Mouse (Mus musculus) heart, embryonic 15.5 days (tissue): Measurements from ENCODE around the gene Srrm2. TPM values are rescaled to one million over a fixed set of nuclear protein-coding genes. Genes with fewer than 3 reads are reported as not detected.
A peak's percentile ranks its signal among the peaks of the same experiment; 100 is the strongest.

Experiments used
- ATAC-seq: fragments of 200-750 bp; cut with Nextera tagmentation; replicated peaks from 2 replicates; pipeline ENCODE4 v1.8.0; 2017; ENCODE audit warnings: low read depth, moderate TSS enrichment; ENCODE audit not compliant: insufficient number of reproducible peaks, insufficient read depth, low FRiP score
- H3K27ac ChIP-seq: fragments of 300-500 bp; sonication (generic); 2 replicates; pipeline ENCODE4 v1.5.1; 2015; ENCODE audit warnings: mild to moderate bottlenecking, inconsistent platforms
- H3K27me3 ChIP-seq: fragments of 300-500 bp; sonication (generic); 2 replicates; pipeline ENCODE4 v1.6.1; 2015; ENCODE audit warnings: inconsistent platforms
- H3K36me3 ChIP-seq: fragments of 300-500 bp; sonication (generic); 2 replicates; pipeline ENCODE4 v1.6.1; 2015; ENCODE audit warnings: mild to moderate bottlenecking, inconsistent platforms
- H3K4me1 ChIP-seq: fragments of 300-500 bp; sonication (generic); replicated peaks from 2 replicates; pipeline ENCODE4 v1.6.1; 2015; ENCODE audit warnings: inconsistent platforms
- H3K4me2 ChIP-seq: fragments of 300-500 bp; sonication (generic); 2 replicates; pipeline ENCODE4 v1.6.1; 2015; ENCODE audit warnings: inconsistent platforms, mild to moderate bottlenecking, moderate library complexity
- H3K4me3 ChIP-seq: fragments of 300-500 bp; sonication (generic); 2 replicates; pipeline ENCODE4 v1.5.1; 2015; ENCODE audit warnings: mild to moderate bottlenecking, inconsistent platforms
- H3K9ac ChIP-seq: fragments of 300-500 bp; sonication (generic); 2 replicates; pipeline ENCODE4 v1.6.1; 2015; ENCODE audit warnings: mild to moderate bottlenecking, inconsistent platforms
- H3K9me3 ChIP-seq: fragments of 300-500 bp; sonication (generic); replicated peaks from 2 replicates; pipeline ENCODE4 v1.6.1; 2016; ENCODE audit warnings: inconsistent platforms
- WGBS: fragments of 180-500 bp; shearing (Covaris S2); methylation state at CpG from one replicate; pipeline ENCODE4 v1.1.7; 2015; ENCODE audit warnings: mixed read lengths; 5-methylcytosine and 5-hydroxymethylcytosine counted together
- polyA plus RNA-seq: library from polyadenylated mRNA; unstranded; fragments of >200 nt; fragmentation: Nextera tagmentation; extraction: Ambion mirVana; gene quantifications from 2 replicates; pipeline ENCODE4 v1.2.1, GENCODE M21; 2015

The Srrm2 gene
- polyA plus RNA-seq, 1 experiment from 2014 or later: 315 TPM

DNA sequence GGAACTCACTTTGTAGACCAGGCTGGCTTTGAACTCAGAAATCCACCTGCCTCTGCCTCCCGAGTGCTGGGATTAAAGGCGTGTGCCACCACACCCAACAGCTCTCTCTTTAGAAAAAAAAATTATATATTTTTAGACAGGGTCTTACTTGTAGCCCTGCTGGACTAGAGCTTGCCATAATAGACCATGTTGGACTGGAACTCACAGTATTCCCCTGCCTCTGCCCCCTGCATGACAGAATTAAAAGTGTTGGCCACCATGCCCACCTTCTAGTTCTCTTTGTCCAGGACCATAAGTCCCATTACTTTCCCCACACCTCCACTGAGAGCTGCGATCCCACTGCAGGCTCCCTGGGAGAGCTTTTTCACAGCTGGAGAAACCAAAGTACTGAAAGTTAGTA, 42.9 kb upstream of the Srrm2 start:
- Histone ChIP-seq H3K36me3 (peaks cover 14% of the 10 kb centered on the region; the same call in 1 of the 2 replicates), H3K9me3 (no peaks in the 10 kb centered on the region), H3K4me1 (peaks cover 27% of the 10 kb centered on the region), H3K9ac (no peak overlapping the region), H3K27me3 (peaks cover 58% of the 10 kb centered on the region), H3K27ac (no peak overlapping the region), H3K4me3 (no peak overlapping the region), H3K4me2 (no peak overlapping the region)
- WGBS: 75% methylated on average over 3 of the region's 3 CpGs
- no peak for ATAC-seq

DNA sequence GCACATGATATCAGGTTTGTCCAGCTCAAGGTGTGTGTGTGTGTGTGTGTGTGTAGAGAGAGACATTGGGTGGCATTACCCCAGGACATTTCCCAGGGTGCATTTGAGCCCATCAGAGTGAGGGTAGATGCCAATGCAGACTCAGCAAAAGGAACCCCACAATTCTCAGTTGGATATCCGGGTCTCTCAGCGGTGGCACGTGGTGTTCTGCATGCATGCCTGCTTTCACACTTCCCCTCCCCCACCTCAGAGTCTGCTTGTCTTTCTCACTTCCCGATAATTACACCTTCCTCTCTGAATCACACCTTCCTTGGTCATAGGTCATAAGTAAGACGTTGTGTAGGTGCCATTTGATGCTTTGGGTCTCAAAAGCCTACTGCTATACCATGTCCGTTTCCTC, 42.3 kb upstream of the Srrm2 start:
- H3K9ac ChIP-seq: no peak overlapping the region
- no peak overlapping the region for H3K4me2 ChIP-seq
- no peak overlapping the region for H3K4me3 ChIP-seq
- peaks cover 20% of the 10 kb centered on the region; the same call in 1 of the 2 replicates for H3K36me3 ChIP-seq
- ATAC-seq: no peak
- peaks cover 52% of the 10 kb centered on the region for H3K27me3 ChIP-seq
- H3K9me3 ChIP-seq: no peaks in the 10 kb centered on the region
- 18% methylated on average over 6 of the region's 6 CpGs for WGBS
- peaks cover 23% of the 10 kb centered on the region for H3K4me1 ChIP-seq
- H3K27ac ChIP-seq: no peak overlapping the region

DNA sequence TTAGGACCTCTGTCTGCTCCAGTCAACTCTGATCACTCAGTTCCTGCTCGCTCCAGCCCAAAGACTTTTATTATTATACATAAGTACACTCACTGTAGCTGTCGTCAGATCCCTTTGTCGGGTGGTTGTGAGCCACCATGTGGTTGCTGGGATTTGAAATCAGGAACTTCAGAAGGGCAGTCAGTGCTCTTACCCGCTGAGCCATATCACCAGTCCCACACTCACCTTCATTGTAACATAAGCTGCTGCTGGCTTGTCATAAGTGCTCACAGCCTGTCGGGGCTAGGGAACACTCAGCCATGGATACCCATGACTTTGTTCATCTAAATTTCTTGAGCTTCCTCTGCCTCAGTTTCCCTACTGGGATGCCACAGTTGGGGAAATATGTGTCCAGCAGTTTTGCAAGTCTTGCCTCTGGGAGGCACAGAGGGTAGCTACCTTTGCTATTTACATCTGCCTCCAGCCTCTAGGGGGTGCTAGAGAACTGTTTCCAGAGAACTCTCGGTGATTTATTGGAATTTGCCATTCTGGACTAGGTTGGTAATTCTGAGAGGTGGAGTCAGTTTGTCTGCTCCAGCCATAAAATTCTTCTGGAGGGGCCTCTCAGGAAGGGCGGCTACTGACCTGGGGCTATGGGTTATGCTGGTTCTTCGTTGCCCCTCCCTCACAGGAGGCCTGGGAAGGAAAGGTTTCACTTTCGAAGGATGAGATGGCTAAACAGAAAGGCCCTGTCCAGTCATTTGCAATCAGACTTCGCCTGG, 41.5 kb upstream of the Srrm2 start:
- H3K4me3 ChIP-seq: peak overlapping the region; percentile 31
- peaks cover 27% of the 10 kb centered on the region for H3K36me3 ChIP-seq
- H3K27ac ChIP-seq: no peak overlapping the region
- H3K9ac ChIP-seq: no peak overlapping the region
- WGBS: 27% methylated on average over 10 of the region's 10 CpGs
- peaks cover 23% of the 10 kb centered on the region for H3K4me1 ChIP-seq
- H3K27me3 ChIP-seq: peaks cover 45% of the 10 kb centered on the region
- no peak for ATAC-seq
- H3K4me2 ChIP-seq: peak overlapping the region; percentile 48
- H3K9me3 ChIP-seq: no peaks in the 10 kb centered on the region

DNA sequence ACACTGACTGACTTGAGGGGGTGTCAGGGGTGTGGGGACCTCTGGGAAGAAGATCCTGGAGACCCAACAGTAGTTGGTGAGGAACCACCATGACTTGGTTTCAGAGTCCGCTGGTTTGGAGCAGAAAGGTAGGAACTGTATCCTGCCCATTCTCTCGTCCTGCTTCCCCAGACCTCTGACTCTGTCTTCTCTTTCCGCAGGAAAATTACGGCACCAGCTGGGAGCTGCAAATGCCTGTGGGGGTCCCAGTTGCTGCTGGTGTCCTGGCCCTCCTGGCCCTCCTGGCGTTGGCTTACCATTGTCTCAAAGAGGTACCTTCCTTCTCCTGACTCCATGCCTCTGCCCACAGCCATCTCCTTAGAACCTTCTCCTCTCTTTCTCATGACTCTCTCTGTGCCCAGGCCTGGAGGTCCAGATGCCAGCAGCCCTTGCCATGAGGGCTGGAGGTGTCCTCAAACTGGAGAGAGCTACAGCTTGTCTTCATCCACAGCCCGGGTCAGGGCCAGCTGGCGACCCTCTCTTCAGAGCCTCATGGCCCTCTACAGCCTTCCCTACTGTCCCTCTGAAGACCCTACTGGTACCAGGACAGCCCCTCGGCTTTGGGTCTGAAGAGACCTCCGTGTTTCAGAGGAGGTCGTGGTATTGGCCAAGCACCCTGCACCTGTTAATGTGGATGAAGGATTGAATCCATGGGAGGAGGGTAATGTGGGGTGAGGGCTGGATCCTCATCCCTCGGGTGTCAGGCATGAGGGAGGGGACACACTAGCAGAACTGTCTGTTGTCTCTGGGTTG, 40.7 kb upstream of the Srrm2 start:
- peaks cover 37% of the 10 kb centered on the region for H3K27me3 ChIP-seq
- 77% methylated on average over 11 of the region's 11 CpGs for WGBS
- peaks cover 33% of the 10 kb centered on the region for H3K36me3 ChIP-seq
- H3K4me3 ChIP-seq: peak overlapping the region; percentile 31
- no peak for ATAC-seq
- peak overlapping the region; percentile 48 for H3K4me2 ChIP-seq
- no peak overlapping the region for H3K27ac ChIP-seq
- H3K9ac ChIP-seq: no peak overlapping the region
- H3K4me1 ChIP-seq: peaks cover 21% of the 10 kb centered on the region
- H3K9me3 ChIP-seq: no peaks in the 10 kb centered on the region

DNA sequence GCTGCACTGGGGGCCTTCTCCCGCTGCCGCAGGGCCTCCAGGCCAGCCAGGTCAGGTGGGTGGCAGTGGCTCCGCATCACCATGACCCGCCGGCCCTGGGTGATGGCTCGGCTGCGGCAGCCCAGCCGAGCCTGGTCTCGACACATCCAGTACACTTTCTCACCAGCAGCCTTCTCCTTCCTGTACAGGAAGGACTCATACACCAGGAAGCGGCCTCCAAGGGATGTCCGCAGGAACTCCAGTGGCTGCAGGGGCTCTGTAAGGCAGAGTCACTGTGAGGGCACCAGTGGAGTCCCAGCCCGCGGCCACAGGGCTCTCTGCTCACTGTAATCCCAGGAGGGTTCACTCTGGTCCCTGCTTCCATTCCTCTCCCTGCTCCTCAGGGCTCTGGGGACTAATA, 34.6 kb upstream of the Srrm2 start:
- H3K4me2 ChIP-seq: no peak overlapping the region; the same call in 1 of the 2 replicates
- no peak for ATAC-seq
- WGBS: 80% methylated on average over 13 of the region's 13 CpGs
- H3K9ac ChIP-seq: no peak overlapping the region
- no peaks in the 10 kb centered on the region for H3K27me3 ChIP-seq
- no peak overlapping the region for H3K4me3 ChIP-seq
- no peaks in the 10 kb centered on the region for H3K9me3 ChIP-seq
- no peak overlapping the region; the same call in 1 of the 2 replicates for H3K27ac ChIP-seq
- peaks cover 88% of the 10 kb centered on the region for H3K36me3 ChIP-seq
- no peaks in the 10 kb centered on the region for H3K4me1 ChIP-seq

DNA sequence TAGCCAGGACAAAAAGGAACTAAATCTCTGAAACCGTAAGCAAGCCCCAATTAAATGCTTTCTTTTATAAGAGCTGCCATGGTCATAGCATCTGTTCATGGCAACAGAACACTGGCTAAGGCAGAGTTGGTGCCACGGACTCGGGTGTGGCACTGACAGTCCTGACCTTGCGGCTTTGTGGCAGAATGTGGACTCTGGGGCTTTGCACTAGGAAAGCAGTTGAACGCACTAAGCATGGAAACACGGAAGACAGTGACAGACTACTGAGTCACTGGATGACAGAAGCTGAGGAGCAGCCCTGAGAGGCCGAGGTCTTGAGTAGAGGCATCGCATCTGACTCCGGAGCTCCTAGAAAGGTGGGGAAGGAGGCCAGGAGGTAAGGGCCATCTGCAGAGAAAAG, 32.8 kb upstream of the Srrm2 start:
- no peaks in the 10 kb centered on the region for H3K9me3 ChIP-seq
- no peak overlapping the region for H3K4me2 ChIP-seq
- WGBS: 95% methylated on average over 9 of the region's 9 CpGs
- H3K36me3 ChIP-seq: peaks cover 80% of the 10 kb centered on the region
- H3K27ac ChIP-seq: no peak overlapping the region
- ATAC-seq: no peak
- H3K27me3 ChIP-seq: no peaks in the 10 kb centered on the region
- no peak overlapping the region for H3K9ac ChIP-seq
- no peak overlapping the region for H3K4me3 ChIP-seq
- no peaks in the 10 kb centered on the region for H3K4me1 ChIP-seq

DNA sequence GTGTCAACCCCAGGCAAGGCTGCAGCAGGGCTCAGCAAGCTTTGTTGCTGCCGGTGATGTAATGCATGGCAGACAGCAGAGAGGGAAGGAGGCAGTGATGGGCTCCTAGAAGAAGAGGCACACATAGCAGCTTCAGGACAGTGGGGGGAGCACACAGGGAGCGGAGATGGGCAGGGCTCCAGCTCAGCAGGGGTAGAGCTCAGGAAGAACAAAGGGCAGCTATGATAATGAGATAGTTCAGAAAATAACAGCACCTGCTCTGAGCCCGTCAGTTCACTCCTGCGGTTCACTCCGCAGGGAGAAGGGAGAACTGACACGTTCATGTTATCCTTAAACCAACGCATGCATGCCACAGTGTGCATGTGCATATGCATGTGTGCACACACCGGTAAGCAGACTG, 31.5 kb upstream of the Srrm2 start:
- Histone ChIP-seq H3K27me3 (no peaks in the 10 kb centered on the region), H3K9ac (no peak overlapping the region), H3K9me3 (no peaks in the 10 kb centered on the region), H3K27ac (no peak overlapping the region), H3K4me2 (no peak overlapping the region), H3K36me3 (peaks cover 68% of the 10 kb centered on the region), H3K4me1 (no peaks in the 10 kb centered on the region), H3K4me3 (no peak overlapping the region)
- WGBS: 87% methylated on average over 8 of the region's 8 CpGs
- no peak for ATAC-seq

DNA sequence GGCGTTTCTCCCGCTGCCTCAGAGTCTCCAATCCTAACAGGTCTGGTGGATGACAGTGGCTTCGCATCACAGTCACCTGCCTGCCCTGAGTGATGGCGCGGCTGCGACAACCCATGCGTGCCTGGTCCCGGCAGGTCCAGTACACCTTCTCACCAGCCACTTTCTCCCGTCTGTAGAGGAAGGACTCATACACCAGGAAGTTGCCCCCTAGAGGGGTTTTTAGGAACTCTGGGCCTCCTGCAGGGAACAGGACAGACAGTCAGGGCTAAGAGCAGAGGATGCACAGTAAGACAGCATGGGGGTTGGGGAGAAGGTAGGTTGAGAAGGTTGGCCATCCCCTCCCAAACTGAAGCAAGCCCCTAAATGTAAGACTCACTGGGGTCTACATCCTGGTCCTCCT, 30.1 kb upstream of the Srrm2 start:
- Histone ChIP-seq H3K27ac (no peak overlapping the region), H3K9me3 (no peaks in the 10 kb centered on the region), H3K4me3 (no peak overlapping the region), H3K27me3 (no peaks in the 10 kb centered on the region), H3K4me1 (no peaks in the 10 kb centered on the region), H3K4me2 (no peak overlapping the region), H3K9ac (no peak overlapping the region), H3K36me3 (peaks cover 58% of the 10 kb centered on the region)
- no peak for ATAC-seq
- WGBS: 93% methylated on average over 9 of the region's 9 CpGs

DNA sequence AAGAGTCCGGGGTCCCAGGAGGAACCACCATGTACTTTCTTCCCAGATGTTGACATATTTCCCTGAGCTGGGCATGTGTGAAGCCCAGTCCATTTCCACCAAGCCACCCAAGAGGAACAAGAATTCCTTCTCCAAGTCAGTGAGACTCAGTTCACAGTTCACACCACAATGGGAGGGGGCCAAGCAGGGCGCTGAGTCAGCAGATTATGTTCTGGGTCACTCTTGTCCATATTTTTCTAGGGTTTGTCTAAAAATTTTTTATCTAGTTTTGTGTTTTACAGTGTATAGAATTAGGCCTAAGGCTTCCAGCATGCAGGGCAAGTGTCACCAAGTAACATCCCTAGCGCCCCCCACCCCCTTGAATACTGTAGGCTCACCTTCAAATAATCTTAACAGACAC, 29.2 kb upstream of the Srrm2 start:
- WGBS: 95% methylated on average over 3 of the region's 3 CpGs
- no peak overlapping the region for H3K4me2 ChIP-seq
- no peaks in the 10 kb centered on the region for H3K4me1 ChIP-seq
- no peak overlapping the region for H3K27ac ChIP-seq
- H3K36me3 ChIP-seq: peaks cover 48% of the 10 kb centered on the region
- no peaks in the 10 kb centered on the region for H3K27me3 ChIP-seq
- H3K9me3 ChIP-seq: no peaks in the 10 kb centered on the region
- ATAC-seq: no peak
- no peak overlapping the region for H3K9ac ChIP-seq
- no peak overlapping the region for H3K4me3 ChIP-seq

DNA sequence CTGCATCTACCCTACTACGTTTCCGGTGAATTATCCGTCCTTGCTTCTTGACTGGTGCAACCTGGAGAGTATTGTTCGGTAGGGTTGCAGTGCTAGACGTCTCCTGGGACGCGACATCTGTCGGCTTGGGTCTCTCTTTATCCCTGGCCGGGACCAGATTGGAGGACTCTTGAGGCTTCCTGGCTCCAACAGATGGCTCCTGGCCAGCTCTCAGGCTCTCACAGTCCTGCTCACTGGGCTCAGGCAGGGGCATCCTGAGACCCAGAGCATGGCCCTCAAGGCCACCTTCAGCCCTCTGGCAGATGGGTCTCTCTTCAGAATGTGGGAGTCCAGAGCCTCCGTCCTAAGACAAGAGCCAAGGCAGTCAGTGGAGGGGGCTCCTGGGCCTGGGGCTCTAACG, 27.4 kb upstream of the Srrm2 start:
- Histone ChIP-seq H3K27ac (no peak overlapping the region), H3K36me3 (peaks cover 30% of the 10 kb centered on the region), H3K27me3 (no peaks in the 10 kb centered on the region), H3K4me2 (no peak overlapping the region), H3K9ac (no peak overlapping the region), H3K4me1 (no peaks in the 10 kb centered on the region), H3K9me3 (no peaks in the 10 kb centered on the region), H3K4me3 (no peak overlapping the region)
- 87% methylated on average over 11 of the region's 11 CpGs for WGBS
- ATAC-seq: no peak

DNA sequence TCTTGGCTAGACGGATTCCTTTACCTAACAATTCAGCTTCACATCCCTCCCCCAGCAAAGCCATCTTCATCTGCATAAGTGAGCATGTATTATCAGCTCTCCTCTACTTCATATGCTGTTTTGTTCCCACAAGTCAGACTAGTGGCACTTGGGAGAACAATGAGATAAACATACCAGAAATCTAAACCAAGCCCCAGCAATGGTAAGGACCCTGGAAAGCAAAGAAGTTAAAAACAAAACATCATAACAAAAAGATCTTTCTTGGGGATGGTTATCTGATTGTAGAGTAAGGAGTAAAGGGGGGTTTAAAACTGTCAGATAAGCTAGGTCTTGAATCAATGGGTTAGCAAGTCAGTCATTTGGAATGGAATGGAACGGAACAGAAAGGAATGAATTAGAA, 19.8 kb upstream of the Srrm2 start:
- Histone ChIP-seq H3K4me1 (peaks cover 13% of the 10 kb centered on the region), H3K27me3 (no peaks in the 10 kb centered on the region), H3K27ac (peak overlapping the region; percentile 85; the same call in 1 of the 2 replicates), H3K9ac (peak overlapping the region; percentile 93; the same call in 1 of the 2 replicates), H3K4me3 (peak overlapping the region; percentile 93), H3K36me3 (no peaks in the 10 kb centered on the region), H3K4me2 (peak overlapping the region; percentile 72), H3K9me3 (no peaks in the 10 kb centered on the region)
- no peak for ATAC-seq
- WGBS: 18% methylated on average over 2 of the region's 2 CpGs
